Mouse (Mus musculus) heart, embryonic 14.5 days (tissue): Measurements from ENCODE around the gene Apex1. TPM values are rescaled to one million over a fixed set of nuclear protein-coding genes. Genes with fewer than 3 reads are reported as not detected.
"Not testable (repeated sequence)": the region's sequence is repeated elsewhere in the genome, so short reads cannot be mapped to it uniquely, and the experiment has no call there.

Experiments
- ATAC-seq: fragments of 200-750 bp; cut with Nextera tagmentation; 2 replicates; pipeline ENCODE4 v1.8.0; 2017; ENCODE audit warnings: low read depth, moderate TSS enrichment; ENCODE audit not compliant: insufficient number of reproducible peaks, insufficient read depth, low FRiP score
- H3K27ac ChIP-seq, 2 experiments: fragments of 200-500 bp in 1 of 2; fragments of 300-500 bp in 1 of 2; sonication (generic) in 1 of 2; replicated peaks in 1 of 2; 2 replicates each; pipeline ENCODE4 v1.5.1; 2012 to 2014; ENCODE audit warnings: low read depth in 2 of 2, low read length in 2 of 2, control low read depth in 1 of 2, mild to moderate bottlenecking in 1 of 2, mixed read lengths in 1 of 2; ENCODE audit not compliant: control insufficient read depth in 1 of 2, insufficient read depth in 1 of 2
- H3K27me3 ChIP-seq: fragments of 300-500 bp; sonication (generic); 2 replicates; pipeline ENCODE4 v1.6.1; 2014; ENCODE audit warnings: mild to moderate bottlenecking, low read length, control low read depth; ENCODE audit not compliant: control insufficient read depth, insufficient read depth
- H3K36me3 ChIP-seq: fragments of 300-500 bp; sonication (generic); 2 replicates; pipeline ENCODE4 v1.6.1; 2014; ENCODE audit warnings: mild to moderate bottlenecking, control low read depth, low read length, mixed read lengths; ENCODE audit not compliant: control insufficient read depth, insufficient read depth
- H3K4me1 ChIP-seq, 2 experiments: fragments of 200-500 bp in 1 of 2; fragments of 300-500 bp in 1 of 2; sonication (generic) in 1 of 2; 2 replicates each; pipeline ENCODE4 v1.6.1; 2012 to 2014; ENCODE audit warnings: low read length in 2 of 2, control low read depth in 1 of 2, mixed read lengths in 1 of 2; ENCODE audit not compliant: control insufficient read depth in 2 of 2, insufficient read depth in 2 of 2
- H3K4me2 ChIP-seq: fragments of 300-500 bp; sonication (generic); 2 replicates; pipeline ENCODE4 v1.6.1; 2014; ENCODE audit warnings: mild to moderate bottlenecking, low read length
- H3K4me3 ChIP-seq, 2 experiments: fragments of 200-500 bp in 1 of 2; fragments of 300-500 bp in 1 of 2; sonication (generic) in 1 of 2; 2 replicates each; pipeline ENCODE4 v1.5.1; 2012 to 2014; ENCODE audit warnings: low read length in 2 of 2, mild to moderate bottlenecking in 2 of 2, control low read depth in 1 of 2, low read depth in 1 of 2, moderate library complexity in 1 of 2; ENCODE audit not compliant: control insufficient read depth in 1 of 2, insufficient read depth in 1 of 2
- H3K9ac ChIP-seq: fragments of 300-500 bp; sonication (generic); 2 replicates; pipeline ENCODE4 v1.6.1; 2014; ENCODE audit warnings: mild to moderate bottlenecking, low read length
- H3K9me3 ChIP-seq: fragments of 300-500 bp; sonication (generic); 2 replicates; pipeline ENCODE4 v1.6.1; 2016; ENCODE audit warnings: low read length, control low read depth; ENCODE audit not compliant: control insufficient read depth
- WGBS: fragments of 180-500 bp; shearing (Covaris S2); extraction: QIAGEN DNeasy Blood & Tissue Kit; methylation state at CpG from one replicate; pipeline ENCODE4 v1.1.7; 2014; 5-methylcytosine and 5-hydroxymethylcytosine counted together
- polyA plus RNA-seq: library from polyadenylated mRNA; unstranded; fragments of >200 nt; fragmentation: Nextera tagmentation; extraction: Ambion mirVana; gene quantifications from 2 replicates; pipeline ENCODE4 v1.2.1, GENCODE M21; 2014

The Apex1 gene
- polyA plus RNA-seq, 1 experiment from 2014 or later: 132 TPM

- peak overlapping the region; percentile 53 for H3K4me2 ChIP-seq
- not testable (repeated sequence) for H3K4me1 ChIP-seq, ATAC-seq, H3K36me3 ChIP-seq, H3K4me3 ChIP-seq, H3K9me3 ChIP-seq, H3K9ac ChIP-seq, H3K27ac ChIP-seq, H3K27me3 ChIP-seq
- WGBS: 82% methylated on average over 6 of the region's 6 CpGs
These were observed 32.0 kb downstream of the Apex1 start for GRCm38 (mm10) chr14:50956724-50957123.

- not testable (repeated sequence) for ATAC-seq
These were observed 32.4 kb downstream of the Apex1 start for GRCm38 (mm10) chr14:50957146-50957545.

GRCm38 (mm10) chr14:50958289-50958995 lies 33.7 kb downstream of the Apex1 start:
- H3K9me3 ChIP-seq, H3K4me1 ChIP-seq, H3K27ac ChIP-seq, H3K27me3 ChIP-seq, H3K9ac ChIP-seq, H3K4me3 ChIP-seq, ATAC-seq, H3K4me2 ChIP-seq, H3K36me3 ChIP-seq: not testable (repeated sequence)
- WGBS: 87% methylated on average over 5 of the region's 5 CpGs

More at GRCm38 (mm10) chr14:50957146-50957545, 32.4 kb downstream of the Apex1 start:
- H3K4me2 ChIP-seq, H3K9ac ChIP-seq, H3K9me3 ChIP-seq, H3K36me3 ChIP-seq, H3K27ac ChIP-seq, H3K27me3 ChIP-seq, H3K4me3 ChIP-seq, H3K4me1 ChIP-seq: not testable (repeated sequence)
- 64% methylated on average over 3 of the region's 3 CpGs for WGBS

- H3K9me3 ChIP-seq: no peaks in the 10 kb centered on the region; the same call in 1 of the 2 replicates
- no peak overlapping the region for H3K4me2 ChIP-seq
- no peak for ATAC-seq
- no peaks in the 10 kb centered on the region for H3K36me3 ChIP-seq
- WGBS: 83% methylated on average over 5 of the region's 5 CpGs
- H3K4me3 ChIP-seq: no peak overlapping the region
- peaks cover 4 to 6% of the 10 kb centered on the region in 2 experiments; a peak in 1 of 4 replicates for H3K4me1 ChIP-seq
- H3K9ac ChIP-seq: no peak overlapping the region
- H3K27ac ChIP-seq: no peak overlapping the region
- no peaks in the 10 kb centered on the region for H3K27me3 ChIP-seq
These were observed 43.6 kb downstream of the Apex1 start for GRCm38 (mm10) chr14:50968216-50968980.

- Histone ChIP-seq H3K4me2 (peak overlapping the region; percentile 24), H3K9me3 (no peaks in the 10 kb centered on the region; the same call in 1 of the 2 replicates), H3K27me3 (no peaks in the 10 kb centered on the region), H3K4me1 (peaks cover 4 to 6% of the 10 kb centered on the region in 2 experiments; a peak in 1 of 4 replicates), H3K27ac (no peak overlapping the region), H3K36me3 (no peaks in the 10 kb centered on the region), H3K4me3 (no peak overlapping the region), H3K9ac (no peak overlapping the region)
- 23% methylated on average over 1 of the region's 1 CpGs for WGBS
- no peak for ATAC-seq
These were observed 44.3 kb downstream of the Apex1 start for GRCm38 (mm10) chr14:50969041-50969440.

GRCm38 (mm10) chr14:50969558-50970544 lies 45.1 kb downstream of the Apex1 start:
- Histone ChIP-seq H3K4me1 (peaks cover 4 to 6% of the 10 kb centered on the region in 2 experiments; a peak in 1 of 4 replicates), H3K4me2 (peak overlapping the region; percentile 24), H3K9me3 (no peaks in the 10 kb centered on the region), H3K27me3 (no peaks in the 10 kb centered on the region), H3K27ac (0 out of 4 replicates have a peak overlapping the region, but pooled peaks of 1 of the 2 experiments have one; percentile 35), H3K36me3 (no peaks in the 10 kb centered on the region), H3K9ac (no peak overlapping the region), H3K4me3 (no peak overlapping the region)
- 22% methylated on average over 12 of the region's 12 CpGs for WGBS
- ATAC-seq: no peak

GRCm38 (mm10) chr14:50970822-50971221 lies 46.1 kb downstream of the Apex1 start:
- Histone ChIP-seq H3K27me3 (no peaks in the 10 kb centered on the region), H3K9ac (no peak overlapping the region), H3K4me1 (peaks cover 4 to 6% of the 10 kb centered on the region in 2 experiments; a peak in 1 of 4 replicates), H3K27ac (no peak overlapping the region), H3K9me3 (no peaks in the 10 kb centered on the region), H3K36me3 (no peaks in the 10 kb centered on the region), H3K4me2 (no peak overlapping the region), H3K4me3 (no peak overlapping the region)
- 59% methylated on average over 1 of the region's 1 CpGs for WGBS
- no peak for ATAC-seq
